Mouse (Mus musculus): Measurements from ENCODE around the gene Aagab.

GRCm38 (mm10) chr9:63658970-63659371 is 56.5 kb downstream of the Aagab start:
- TF ChIP-seq CTCF (IDR thresholded peaks at IDR 0.05; ENCODE audit: extremely low read depth, insufficient read length, insufficient replicate concordance, low read depth, low read length) (no peak), POLR2A (IDR thresholded peaks at IDR 0.05; ENCODE audit: low read depth, low read length) (no peak)

Data from small intestine, adult 2 months (tissue).